Mouse (Mus musculus): ENCODE results near the gene Sertad2.
A peak's percentile ranks its signal among the peaks of the same experiment; 100 is the strongest.

Sertad2 gene

GRCm38 (mm10) chr11:20594229-20595201 lies 51.5 kb downstream of the Sertad2 start:
- no peak for DNase-seq (ENCODE audit: low read depth, low spot score)

GRCm38 (mm10) chr11:20603066-20603812 lies 60.2 kb downstream of the Sertad2 start:
- no peak for DNase-seq (ENCODE audit: low read depth, low spot score)

- DNase-seq (ENCODE audit: low read depth, low spot score) = no peak
Measured at GRCm38 (mm10) chr11:20604119-20604518, 61.1 kb downstream of the Sertad2 start.

GRCm38 (mm10) chr11:20605613-20606012 lies 62.6 kb downstream of the Sertad2 start:
- no peak for DNase-seq (ENCODE audit: low read depth, low spot score)

- no peak for DNase-seq (ENCODE audit: low read depth, low spot score)
Measured at GRCm38 (mm10) chr11:20608442-20608841, 65.4 kb downstream of the Sertad2 start.

GRCm38 (mm10) chr11:20613223-20613622 lies 70.2 kb downstream of the Sertad2 start:
- DNase-seq (ENCODE audit: low read depth, low spot score) = no peak

GRCm38 (mm10) chr11:20616103-20616502 lies 73.0 kb downstream of the Sertad2 start:
- peak; percentile 37 for DNase-seq (ENCODE audit: low read depth, low spot score)

- no peak for DNase-seq (ENCODE audit: low read depth, low spot score)
Measured at GRCm38 (mm10) chr11:20627146-20627545, 84.1 kb downstream of the Sertad2 start.

- DNase-seq (ENCODE audit: low read depth, low spot score) = no peak
Measured at GRCm38 (mm10) chr11:20628216-20628615, 85.2 kb downstream of the Sertad2 start.

- DNase-seq (ENCODE audit: low read depth, low spot score) = no peak
Measured at GRCm38 (mm10) chr11:20629700-20630099, 86.6 kb downstream of the Sertad2 start.

GRCm38 (mm10) chr11:20631026-20631940 lies 88.2 kb downstream of the Sertad2 start:
- DNase-seq (ENCODE audit: low read depth, low spot score) = peak; percentile 94

GRCm38 (mm10) chr11:20631941-20632618 lies 89.0 kb downstream of the Sertad2 start:
- peak; percentile 93 for DNase-seq (ENCODE audit: low read depth, low spot score)

GRCm38 (mm10) chr11:20632619-20632965 lies 89.5 kb downstream of the Sertad2 start:
- DNase-seq (ENCODE audit: low read depth, low spot score) = no peak

- no peak for DNase-seq (ENCODE audit: low read depth, low spot score)
Measured at GRCm38 (mm10) chr11:20634543-20634942, 91.5 kb downstream of the Sertad2 start.

GRCm38 (mm10) chr11:20635646-20636045 lies 92.6 kb downstream of the Sertad2 start:
- peak; percentile 24 for DNase-seq (ENCODE audit: low read depth, low spot score)

- no peak for DNase-seq (ENCODE audit: low read depth, low spot score)
Measured at GRCm38 (mm10) chr11:20636114-20636513, 93.1 kb downstream of the Sertad2 start.

GRCm38 (mm10) chr11:20637060-20637459 lies 94.0 kb downstream of the Sertad2 start:
- DNase-seq (ENCODE audit: low read depth, low spot score) = no peak

GRCm38 (mm10) chr11:20638841-20639240 lies 95.8 kb downstream of the Sertad2 start:
- DNase-seq (ENCODE audit: low read depth, low spot score) = peak; percentile 77

- DNase-seq (ENCODE audit: low read depth, low spot score) = no peak
Measured at GRCm38 (mm10) chr11:20639918-20640447, 96.9 kb downstream of the Sertad2 start.

GRCm38 (mm10) chr11:20642321-20642720 lies 99.3 kb downstream of the Sertad2 start:
- no peak for DNase-seq (ENCODE audit: low read depth, low spot score)

GRCm38 (mm10) chr11:20643161-20643560 lies 100.1 kb downstream of the Sertad2 start:
- no peak for DNase-seq (ENCODE audit: low read depth, low spot score)
